Mouse (Mus musculus): ENCODE measurements around the gene S100a3.

The S100a3 gene

GRCm38 (mm10) chr3:90555954-90556353, 4.4 kb upstream of the S100a3 start:
- DNase-seq (ENCODE audit: low read depth, low spot score): peak; percentile 56

DNA sequence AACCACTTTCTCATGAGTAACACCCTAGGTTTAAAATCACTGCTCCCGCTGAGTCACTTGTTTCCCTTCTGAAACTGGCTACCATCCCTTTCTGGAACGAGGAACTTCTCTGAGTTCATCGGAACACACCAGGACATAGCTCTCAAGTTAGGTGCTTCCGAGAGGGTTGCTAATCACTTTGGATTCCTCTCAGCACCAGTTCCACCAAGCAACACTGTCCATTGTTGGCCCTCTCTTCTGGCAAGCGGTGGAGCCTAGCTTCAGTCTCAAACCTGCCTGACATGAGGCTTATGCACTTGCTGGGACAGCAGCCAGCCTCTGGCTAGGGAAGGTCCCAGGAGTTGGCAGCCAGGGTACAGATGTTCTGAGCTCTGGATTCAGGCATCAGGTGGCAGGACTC, 14.3 kb downstream of the S100a3 start:
- peak; percentile 68 for DNase-seq (ENCODE audit: low read depth, low spot score)

- DNase-seq (ENCODE audit: low read depth, low spot score): peak; percentile 28
Observed at GRCm38 (mm10) chr3:90575320-90575719, 14.9 kb downstream of the S100a3 start.

- no peak for DNase-seq (ENCODE audit: low read depth, low spot score)
Observed at GRCm38 (mm10) chr3:90576351-90577001, 16.1 kb downstream of the S100a3 start.

DNA sequence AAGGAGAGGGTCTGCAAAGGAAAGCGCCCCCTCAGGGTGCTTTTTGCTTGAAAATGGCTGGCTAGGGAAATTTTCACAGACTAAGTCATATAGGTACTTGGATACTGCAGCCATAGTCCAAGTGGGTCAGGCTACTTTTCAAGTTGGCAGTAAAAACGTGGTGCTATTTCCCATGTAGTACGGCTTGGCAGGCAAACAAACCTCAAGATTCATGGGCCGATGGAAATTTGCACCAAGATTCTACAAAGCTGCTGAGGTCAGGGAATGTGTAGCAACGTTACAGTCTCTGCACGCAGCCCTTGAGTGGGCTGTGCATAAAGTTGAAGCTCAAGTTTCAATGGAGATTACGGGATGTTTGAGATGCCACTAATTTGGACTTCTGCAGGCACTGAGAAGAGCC, 19.1 kb downstream of the S100a3 start:
- DNase-seq (ENCODE audit: low read depth, low spot score): no peak

DNA sequence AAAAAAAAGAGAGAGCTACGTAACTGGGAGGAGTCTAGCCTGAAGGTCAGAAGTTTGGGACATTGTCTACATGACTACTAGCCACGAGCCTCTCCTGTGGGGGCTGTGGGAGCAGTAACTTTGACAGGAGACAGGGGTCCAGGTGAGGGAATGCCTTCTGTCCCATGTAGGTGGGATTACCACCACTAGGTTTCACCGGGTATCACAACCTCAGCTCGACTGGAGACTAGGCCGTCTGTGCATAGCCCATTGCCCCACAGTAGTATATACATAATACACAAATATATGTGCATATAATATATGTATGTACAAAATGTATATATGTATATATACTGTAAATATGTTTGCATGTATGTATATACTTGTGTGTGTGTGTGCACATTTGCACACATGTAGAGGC, 20.8 kb downstream of the S100a3 start:
- no peak for DNase-seq (ENCODE audit: low read depth, low spot score)

DNA sequence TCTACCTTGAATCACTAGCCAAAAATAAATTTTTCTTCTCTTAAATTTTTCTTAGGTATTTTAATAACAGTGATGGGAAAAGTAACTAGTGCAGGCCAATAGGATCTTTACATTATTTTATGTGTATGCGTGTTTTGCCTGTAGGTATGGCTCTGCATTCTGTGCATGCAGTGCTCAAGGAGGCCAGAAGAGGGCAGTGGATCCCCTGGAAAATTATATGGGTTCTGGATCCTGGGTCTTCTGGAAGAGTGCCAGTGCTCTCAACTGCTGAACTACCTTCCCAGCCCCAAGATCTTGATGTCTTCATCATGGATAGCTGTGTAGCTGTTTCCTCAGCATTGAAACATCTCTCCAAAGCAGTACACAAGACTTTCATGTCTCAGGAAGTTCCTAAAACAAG, 21.8 kb downstream of the S100a3 start:
- DNase-seq (ENCODE audit: low read depth, low spot score): no peak

- DNase-seq (ENCODE audit: low read depth, low spot score): no peak
Observed at GRCm38 (mm10) chr3:90582556-90582955, 22.2 kb downstream of the S100a3 start.

GRCm38 (mm10) chr3:90583893-90584292, 23.5 kb downstream of the S100a3 start:
- no peak for DNase-seq (ENCODE audit: low read depth, low spot score)

GRCm38 (mm10) chr3:90585595-90585994, 25.2 kb downstream of the S100a3 start:
- peak; percentile 84 for DNase-seq (ENCODE audit: low read depth, low spot score)

- DNase-seq (ENCODE audit: low read depth, low spot score): no peak
Observed at GRCm38 (mm10) chr3:90586016-90586643, 25.8 kb downstream of the S100a3 start.

DNA sequence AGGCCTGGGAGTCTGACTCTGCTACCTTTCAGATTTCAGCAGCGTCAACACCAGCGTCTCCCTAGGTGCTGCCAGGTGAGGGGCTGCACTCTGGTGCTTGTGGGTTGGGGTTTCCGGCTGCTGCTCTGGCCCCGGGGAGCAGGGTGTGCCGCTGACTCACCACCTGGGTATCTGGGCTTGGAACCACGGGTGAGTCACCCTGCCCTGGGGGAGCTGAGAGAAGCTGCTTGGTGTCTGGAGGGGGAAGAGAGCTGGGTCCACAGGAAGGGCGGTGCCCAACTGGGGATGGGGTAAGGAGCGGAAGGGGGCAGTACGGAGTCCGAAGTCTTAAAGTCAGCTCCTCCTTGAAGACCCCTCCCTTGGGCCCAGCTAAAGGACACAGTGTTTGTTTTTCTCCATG, 26.5 kb downstream of the S100a3 start:
- peak; percentile 88 for DNase-seq (ENCODE audit: low read depth, low spot score)

DNA sequence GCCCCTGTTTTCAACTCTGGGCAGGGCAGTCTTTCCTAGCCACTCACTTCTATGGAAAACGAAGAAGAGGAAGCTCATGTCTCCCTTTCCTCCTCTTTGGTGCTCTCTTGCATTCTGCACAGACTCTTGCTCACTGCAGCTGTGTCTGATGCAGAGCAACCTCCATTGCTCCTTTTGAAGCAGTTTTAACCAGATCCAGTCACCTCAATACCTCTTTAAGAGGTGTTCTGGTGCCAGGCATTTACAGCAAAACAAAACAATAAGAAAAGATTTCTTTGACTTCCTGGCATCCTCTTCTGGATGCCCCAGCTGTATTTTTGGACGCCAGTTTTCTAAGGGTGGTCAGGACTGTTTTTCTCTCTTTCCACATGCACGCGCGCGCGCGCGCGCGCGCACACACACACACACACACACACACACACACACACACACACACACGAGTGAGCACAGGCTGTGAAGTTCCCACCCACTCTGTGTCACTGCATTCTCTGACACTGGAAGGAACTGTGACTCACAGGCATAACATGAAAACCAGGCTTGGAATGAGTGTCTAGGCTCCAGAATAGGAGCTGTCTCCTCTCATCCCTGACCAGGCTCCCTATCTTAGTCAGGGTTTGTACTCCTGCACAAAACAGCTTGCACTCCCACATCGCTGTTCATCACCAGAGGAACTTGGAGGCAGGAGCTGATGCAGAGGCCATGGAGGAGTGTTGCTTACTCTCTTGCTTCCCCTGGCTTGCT, 27.2 kb downstream of the S100a3 start:
- peak; percentile 70 for DNase-seq (ENCODE audit: low read depth, low spot score)

DNA sequence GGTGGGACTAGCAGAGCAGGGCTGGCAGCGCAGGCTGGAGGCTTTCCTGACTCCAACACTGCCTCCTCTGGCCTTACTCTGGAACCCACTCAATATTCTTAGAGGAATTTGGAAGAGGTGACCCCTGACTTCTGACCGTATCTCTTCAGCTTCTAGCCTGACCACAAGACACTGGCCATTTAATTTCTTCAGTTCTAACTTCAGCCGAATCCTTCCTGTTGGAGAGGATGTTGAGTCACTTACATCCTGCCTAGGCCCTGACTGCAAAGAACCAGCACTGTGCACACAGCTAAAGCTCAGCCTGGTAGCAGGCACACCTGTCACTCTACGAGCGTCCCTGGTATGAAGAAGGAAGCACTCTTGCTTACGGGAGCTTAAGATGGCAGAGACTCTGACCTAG, 29.0 kb downstream of the S100a3 start:
- no peak for DNase-seq (ENCODE audit: low read depth, low spot score)

GRCm38 (mm10) chr3:90589947-90590346, 29.6 kb downstream of the S100a3 start, which contains the start of gene S100a2:
TSS of gene S100a2 (plus strand) at chr3:90590247.
- no peak for DNase-seq (ENCODE audit: low read depth, low spot score)

DNA sequence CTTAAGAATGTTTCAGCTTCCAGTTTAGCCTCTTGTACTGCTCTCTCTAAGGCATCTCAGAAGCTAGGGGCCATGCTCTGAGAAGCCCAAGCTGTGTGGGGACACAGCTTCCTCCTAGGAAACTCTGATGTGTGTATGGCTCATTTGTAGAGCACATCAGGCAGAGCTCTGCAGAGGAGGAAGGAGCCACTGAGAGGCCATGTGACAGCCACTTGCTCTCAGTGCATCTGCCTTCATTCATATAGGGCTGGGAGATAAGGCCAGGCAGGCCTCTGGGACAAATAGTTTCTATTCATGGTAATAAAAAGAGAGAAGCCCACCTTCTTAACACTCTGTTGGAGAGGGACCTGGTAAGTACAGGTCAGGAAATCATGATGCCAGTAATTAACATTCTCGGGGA, 34.1 kb downstream of the S100a3 start:
- no peak for DNase-seq (ENCODE audit: low read depth, low spot score)

GRCm38 (mm10) chr3:90595556-90595955, 35.2 kb downstream of the S100a3 start:
- no peak for DNase-seq (ENCODE audit: low read depth, low spot score)

- DNase-seq (ENCODE audit: low read depth, low spot score): no peak
Observed at GRCm38 (mm10) chr3:90596810-90597209, 36.4 kb downstream of the S100a3 start.

DNA sequence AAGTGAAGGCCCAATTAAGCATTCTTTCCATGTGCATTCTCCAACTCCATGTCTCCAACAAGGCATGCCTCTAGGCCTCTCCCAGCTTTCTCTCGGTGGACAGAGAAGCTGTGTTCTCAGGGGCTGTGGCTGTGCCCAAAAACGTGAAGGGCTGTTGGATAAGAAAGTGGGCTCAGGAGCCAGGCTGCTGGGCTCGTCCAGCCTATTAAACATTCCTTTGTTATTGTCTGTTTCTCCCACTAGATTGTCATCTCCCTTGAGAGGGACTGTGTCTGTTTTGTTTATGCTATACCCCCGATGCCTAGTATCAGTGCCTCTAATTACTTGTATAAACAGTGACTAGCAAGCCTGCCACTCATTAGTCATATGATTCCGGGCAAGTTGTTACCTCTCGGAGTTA, 37.4 kb downstream of the S100a3 start:
- no peak for DNase-seq (ENCODE audit: low read depth, low spot score)

GRCm38 (mm10) chr3:90598212-90598611, 37.8 kb downstream of the S100a3 start:
- DNase-seq (ENCODE audit: low read depth, low spot score): no peak

DNA sequence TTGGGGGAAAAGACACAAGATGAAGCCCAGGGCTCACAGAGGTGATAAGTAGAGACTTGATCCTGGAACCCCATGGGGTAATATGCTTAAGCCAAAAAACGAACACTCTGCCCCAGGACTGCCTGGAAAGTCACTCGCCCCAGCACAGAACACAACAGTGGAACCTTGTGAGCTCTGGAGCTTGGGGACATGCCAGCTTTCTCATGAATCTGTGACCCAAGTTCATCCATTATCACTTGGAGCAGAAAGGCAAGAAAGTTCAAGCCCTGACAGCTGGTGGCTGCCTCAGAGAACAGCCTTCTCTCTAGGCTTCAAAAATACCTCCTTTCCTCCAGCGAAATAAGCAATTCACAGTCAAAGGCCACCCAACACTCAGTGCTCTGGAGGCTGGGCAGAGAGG, 39.0 kb downstream of the S100a3 start:
- no peak for DNase-seq (ENCODE audit: low read depth, low spot score)

- DNase-seq (ENCODE audit: low read depth, low spot score): no peak
Observed at GRCm38 (mm10) chr3:90600036-90600435, 39.7 kb downstream of the S100a3 start.

Data from skeletal muscle tissue, adult 2 months (tissue).